Comparison of ENCODE assay signal across 12 mouse cellular contexts in the genomic region with DNA sequence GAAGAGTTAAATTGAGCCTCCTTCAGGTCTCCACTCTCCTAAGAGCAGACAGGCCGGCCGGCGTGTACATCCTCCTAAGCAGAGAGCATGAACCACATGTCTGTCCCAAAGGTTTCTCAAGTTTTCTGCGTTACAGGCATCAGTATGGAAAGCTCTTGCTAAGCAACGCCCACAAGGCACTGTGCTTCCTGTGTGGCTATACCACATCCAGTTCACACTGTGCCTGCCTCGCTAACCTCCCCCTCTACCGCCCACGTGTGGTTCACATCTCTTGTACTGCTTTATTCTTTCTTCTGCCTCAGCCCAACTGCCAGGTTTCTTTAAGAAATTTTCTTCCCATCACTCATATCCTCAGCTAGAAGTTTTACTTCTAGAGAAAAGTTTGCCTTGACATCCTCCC.
DNase-seq lines count a peak whose midpoint lies in the region; ATAC-seq lines count a peak whose summit lies in the region.
"Had no signal": no experiment of that assay in that cellular context is flagged by ENCODE, and none has a peak within 500 bp of the region (broad histone marks: within the 10 kb centered on the region; RNA-seq: fewer than 3 reads in every experiment).

No protein-coding gene starts in this region.

- DNase-seq in left cerebral cortex, adult 11 months (ENCODE audit: low spot score), result peak; percentile 30
- DNase-seq in left cerebral cortex, postnatal 4 days, result no peak
- peak; percentile 8 for DNase-seq in NIH3T3 (ENCODE audit: low read depth)
- DNase-seq in left cerebral cortex, adult 9 months (ENCODE audit: low spot score in 2 of 2), result peak; percentile 37 to 57
- peak; percentile 31 to 64 for DNase-seq in thymus, adult 18-20 months
- DNase-seq in ovary, postnatal 10 days (ENCODE audit: low spot score), result no peak
- DNase-seq: cerebellum, adult 11-12 months had no signal

- 81% methylated on average over 8 of the region's 8 CpGs for WGBS in forebrain, embryonic 16.5 days
- WGBS in midbrain, embryonic 15.5 days, result 78% methylated on average over 8 of the region's 8 CpGs

- H3K4me3 ChIP-seq in forebrain, embryonic 16.5 days (replicated peaks; ENCODE audit: low read length), result no peak overlapping the region
- H3K4me3 ChIP-seq in midbrain, embryonic 15.5 days, result no peak overlapping the region
- H3K4me3 ChIP-seq: embryonic facial prominence, embryonic 13.5 days; intestine, embryonic 15.5 days had no signal

- no peaks in the 10 kb centered on the region for H3K36me3 ChIP-seq in forebrain, embryonic 16.5 days (ENCODE audit: control insufficient read depth, insufficient read depth)
- H3K36me3 ChIP-seq in midbrain, embryonic 15.5 days (replicated peaks), result no peaks in the 10 kb centered on the region
- H3K36me3 ChIP-seq: embryonic facial prominence, embryonic 13.5 days; intestine, embryonic 15.5 days had no signal

- no peak for ATAC-seq in forebrain, embryonic 16.5 days
- no peak for ATAC-seq in midbrain, embryonic 15.5 days (replicated peaks)
- ATAC-seq: intestine, embryonic 15.5 days had no signal

- H3K9ac ChIP-seq in forebrain, embryonic 16.5 days (replicated peaks; ENCODE audit: low read depth, low read length), result no peak overlapping the region
- no peak overlapping the region for H3K9ac ChIP-seq in midbrain, embryonic 15.5 days
- H3K9ac ChIP-seq: embryonic facial prominence, embryonic 13.5 days; intestine, embryonic 15.5 days had no signal

- H3K27me3 ChIP-seq in forebrain, embryonic 16.5 days (replicated peaks; ENCODE audit: control insufficient read depth, insufficient read depth, low read length), result no peaks in the 10 kb centered on the region
- H3K27me3 ChIP-seq in midbrain, embryonic 15.5 days (replicated peaks), result no peaks in the 10 kb centered on the region
- H3K27me3 ChIP-seq: embryonic facial prominence, embryonic 13.5 days; intestine, embryonic 15.5 days had no signal

- H3K27ac ChIP-seq in forebrain, embryonic 16.5 days (ENCODE audit: low read length), result no peak overlapping the region
- H3K27ac ChIP-seq in midbrain, embryonic 15.5 days, result no peak overlapping the region
- H3K27ac ChIP-seq: embryonic facial prominence, embryonic 13.5 days; intestine, embryonic 15.5 days had no signal

- no peak overlapping the region for H3K4me2 ChIP-seq in forebrain, embryonic 16.5 days (ENCODE audit: low read length)
- no peak overlapping the region for H3K4me2 ChIP-seq in midbrain, embryonic 15.5 days
- H3K4me2 ChIP-seq: embryonic facial prominence, embryonic 13.5 days; intestine, embryonic 15.5 days; liver, embryonic 11.5 days had no signal

- no peaks in the 10 kb centered on the region for H3K4me1 ChIP-seq in forebrain, embryonic 16.5 days (replicated peaks; ENCODE audit: control insufficient read depth, insufficient read depth, low read length)
- H3K4me1 ChIP-seq in midbrain, embryonic 15.5 days, result no peaks in the 10 kb centered on the region
- H3K4me1 ChIP-seq: embryonic facial prominence, embryonic 13.5 days; intestine, embryonic 15.5 days had no signal

- intact Hi-C loops in left cerebral cortex, postnatal 4 days (cut with DNase I), result no loop called here

- H3K9me3 ChIP-seq in forebrain, embryonic 16.5 days (ENCODE audit: control insufficient read depth, low read length), result no peaks in the 10 kb centered on the region
- H3K9me3 ChIP-seq in midbrain, embryonic 15.5 days, result no peaks in the 10 kb centered on the region
- H3K9me3 ChIP-seq: embryonic facial prominence, embryonic 13.5 days; intestine, embryonic 15.5 days had no signal

Comparison
In these comparisons a context has a peak if more than half of its experiments do, and no peak if none do; other contexts are left out.
1. DNase-seq: peak in left cerebral cortex, adult 11 months (single experiment), NIH3T3 (single experiment), left cerebral cortex, adult 9 months (2 of 2) and thymus, adult 18-20 months (2 of 2); none in left cerebral cortex, postnatal 4 days (single experiment) and ovary, postnatal 10 days (single experiment).